Mouse (Mus musculus): ENCODE measurements around the gene Gm3417. TPM values are rescaled to one million over a fixed set of nuclear protein-coding genes. Genes with fewer than 3 reads are reported as not detected.

Gene Gm3417
- polyA plus RNA-seq, 1 experiment: not detected

DNA sequence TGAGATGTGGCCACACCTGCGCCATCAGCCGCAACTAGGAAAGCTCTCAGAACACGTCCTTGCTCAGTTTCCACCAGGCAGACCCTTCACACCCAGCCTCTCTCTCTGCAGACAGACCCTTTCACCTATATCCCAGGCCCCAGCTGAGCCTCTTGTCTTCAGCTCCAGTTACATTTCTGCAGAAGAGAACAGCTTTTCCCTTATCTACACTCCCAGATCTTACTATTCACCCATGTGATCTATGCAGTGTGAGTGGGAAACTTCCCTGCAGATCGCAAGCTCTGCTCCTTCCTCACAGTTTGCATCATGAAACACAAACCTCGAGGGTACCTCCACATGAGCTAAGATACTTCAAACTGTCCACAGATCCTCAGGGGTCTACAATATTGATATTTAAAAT lies 47.1 kb downstream of the Gm3417 start:
- Histone ChIP-seq H3K4me1 (ENCODE audit: control insufficient read depth, insufficient read depth, insufficient read length, low read length) (no peaks in the 10 kb centered on the region), H3K27ac (replicated peaks; ENCODE audit: low read depth, low read length) (no peak overlapping the region), H3K4me3 (ENCODE audit: insufficient read depth, low read depth, low read length) (no peak overlapping the region)

- Histone ChIP-seq H3K27ac (replicated peaks; ENCODE audit: low read depth, low read length) (no peak overlapping the region), H3K4me1 (ENCODE audit: control insufficient read depth, insufficient read depth, insufficient read length, low read length) (no peaks in the 10 kb centered on the region), H3K4me3 (ENCODE audit: insufficient read depth, low read depth, low read length) (no peak overlapping the region)
Measured at GRCm38 (mm10) chr17:14930697-14931096, 47.9 kb downstream of the Gm3417 start.

DNA sequence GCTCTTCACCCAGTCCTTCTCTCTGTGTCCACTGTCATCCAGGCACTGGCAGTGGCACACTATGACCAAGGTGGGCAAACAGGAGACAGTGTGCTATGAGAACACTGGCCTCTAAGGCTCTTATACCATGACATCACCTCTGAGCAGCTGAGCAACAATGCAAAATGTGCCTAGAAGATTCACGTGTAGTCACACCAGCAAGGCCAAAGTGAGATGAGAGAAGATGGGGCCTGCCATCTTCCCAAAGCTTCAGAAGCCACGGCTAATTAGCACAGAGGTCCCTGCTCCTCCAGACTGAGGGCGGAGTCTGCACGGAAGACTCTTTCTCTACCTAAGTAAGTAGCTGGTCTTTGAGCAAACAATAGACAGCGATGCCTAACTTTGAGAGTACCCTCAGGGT lies 50.0 kb downstream of the Gm3417 start:
- H3K4me1 ChIP-seq (ENCODE audit: control insufficient read depth, insufficient read depth, insufficient read length, low read length): no peaks in the 10 kb centered on the region
- H3K27ac ChIP-seq (replicated peaks; ENCODE audit: low read depth, low read length): no peak overlapping the region
- H3K4me3 ChIP-seq (ENCODE audit: insufficient read depth, low read depth, low read length): no peak overlapping the region

- H3K4me3 ChIP-seq (ENCODE audit: insufficient read depth, low read depth, low read length): no peak overlapping the region
- no peak overlapping the region for H3K27ac ChIP-seq (replicated peaks; ENCODE audit: low read depth, low read length)
- no peaks in the 10 kb centered on the region for H3K4me1 ChIP-seq (ENCODE audit: control insufficient read depth, insufficient read depth, insufficient read length, low read length)
Measured at GRCm38 (mm10) chr17:14927644-14928218, 50.9 kb downstream of the Gm3417 start.

DNA sequence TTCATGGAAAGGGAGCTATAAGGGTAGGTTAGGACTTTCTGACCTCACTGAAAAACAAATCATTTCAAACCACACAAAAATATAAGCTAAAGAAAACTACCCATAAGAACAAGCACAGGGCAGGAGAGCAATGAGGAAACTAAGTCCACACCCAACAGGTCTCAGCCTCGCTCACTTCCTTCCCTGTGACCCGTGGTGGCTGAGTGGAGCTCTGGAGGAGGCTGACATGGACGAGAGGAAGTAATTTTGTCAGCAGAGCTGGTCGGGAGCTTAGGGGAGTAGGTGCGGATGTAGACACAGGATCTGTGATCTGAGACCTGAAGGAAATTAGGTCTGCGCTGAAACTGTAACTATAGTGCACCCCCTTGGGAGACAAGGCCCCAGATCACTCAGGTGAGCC lies 57.0 kb downstream of the Gm3417 start:
- no peaks in the 10 kb centered on the region for H3K4me1 ChIP-seq (ENCODE audit: control insufficient read depth, insufficient read depth, insufficient read length, low read length)
- H3K4me3 ChIP-seq (ENCODE audit: insufficient read depth, low read depth, low read length): no peak overlapping the region
- H3K27ac ChIP-seq (replicated peaks; ENCODE audit: low read depth, low read length): no peak overlapping the region

DNA sequence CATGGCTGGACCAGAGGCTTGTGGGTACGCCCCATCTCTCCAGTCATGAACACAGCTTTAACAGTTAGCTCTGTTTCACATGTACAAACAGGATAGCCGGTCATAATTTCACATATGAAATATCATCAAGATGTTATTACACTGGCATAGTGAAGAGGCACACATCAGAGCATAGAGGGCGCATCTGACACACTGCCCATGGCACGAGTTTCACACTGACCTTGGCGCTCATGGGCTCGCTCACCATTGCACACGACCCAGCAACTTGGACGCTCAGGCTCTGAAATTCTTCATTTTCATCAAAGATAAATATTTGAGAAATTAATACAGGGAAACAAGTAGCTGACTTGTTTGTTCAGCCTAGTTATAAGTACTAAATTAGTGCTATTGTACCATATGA lies 60.7 kb downstream of the Gm3417 start:
- H3K4me1 ChIP-seq (ENCODE audit: control insufficient read depth, insufficient read depth, insufficient read length, low read length): no peaks in the 10 kb centered on the region
- H3K27ac ChIP-seq (replicated peaks; ENCODE audit: low read depth, low read length): no peak overlapping the region
- H3K4me3 ChIP-seq (ENCODE audit: insufficient read depth, low read depth, low read length): no peak overlapping the region

GRCm38 (mm10) chr17:14914401-14914800 lies 64.2 kb downstream of the Gm3417 start:
- H3K27ac ChIP-seq (replicated peaks; ENCODE audit: low read depth, low read length): no peak overlapping the region
- no peak overlapping the region for H3K4me3 ChIP-seq (ENCODE audit: insufficient read depth, low read depth, low read length)

More at GRCm38 (mm10) chr17:14914401-14914800, 64.2 kb downstream of the Gm3417 start:
- H3K4me1 ChIP-seq (ENCODE audit: control insufficient read depth, insufficient read depth, insufficient read length, low read length): no peaks in the 10 kb centered on the region

Other genes starting within 250 kb of the Gm3417 start
- gene Wdr27, start 35.6 kb downstream of the Gm3417 start, polyA plus RNA-seq (2012; ENCODE audit: insufficient read depth, insufficient read length, missing spikeins): 2.7 TPM in 1 of 2 replicates, not detected in the other
- 16.9 and 17.2 TPM in 2 replicates for gene 1600012H06Rik, start 35.6 kb downstream of the Gm3417 start, polyA plus RNA-seq (2012; ENCODE audit: insufficient read depth, insufficient read length, missing spikeins)
- gene Phf10, start 17.5 kb downstream of the Gm3417 start, polyA plus RNA-seq (2012; ENCODE audit: insufficient read depth, insufficient read length, missing spikeins): 25.9 and 45.3 TPM in 2 replicates
- 3.0 and 5.6 TPM in 2 replicates for gene 9030025P20Rik, start 322 bp downstream of the Gm3417 start, polyA plus RNA-seq (2012; ENCODE audit: insufficient read depth, insufficient read length, missing spikeins)
- gene Gm3435, start 31.4 kb upstream of the Gm3417 start, polyA plus RNA-seq (2012; ENCODE audit: insufficient read depth, insufficient read length, missing spikeins): 3.8 and 9.6 TPM in 2 replicates
- gene Ermard, start 62.4 kb upstream of the Gm3417 start, polyA plus RNA-seq (2012; ENCODE audit: insufficient read depth, insufficient read length, missing spikeins): 21.2 and 27.6 TPM in 2 replicates
- gene Tcte3, start 62.7 kb upstream of the Gm3417 start, polyA plus RNA-seq (2012; ENCODE audit: insufficient read depth, insufficient read length, missing spikeins): 2.7 TPM in 1 of 2 replicates, not detected in the other
- gene Gm3448, start 62.7 kb upstream of the Gm3417 start, polyA plus RNA-seq (2012; ENCODE audit: insufficient read depth, insufficient read length, missing spikeins): 1.2 and 4.2 TPM in 2 replicates

Data from brown adipose tissue, adult 24 weeks (tissue).